Mouse (Mus musculus): Measurements from ENCODE around the gene Rpap3. TPM values are rescaled to one million over a fixed set of nuclear protein-coding genes. Genes with fewer than 3 reads are reported as not detected.

Rpap3 gene
- polyA plus RNA-seq, 1 experiment from 2014 or later, result 40.4 TPM

DNA sequence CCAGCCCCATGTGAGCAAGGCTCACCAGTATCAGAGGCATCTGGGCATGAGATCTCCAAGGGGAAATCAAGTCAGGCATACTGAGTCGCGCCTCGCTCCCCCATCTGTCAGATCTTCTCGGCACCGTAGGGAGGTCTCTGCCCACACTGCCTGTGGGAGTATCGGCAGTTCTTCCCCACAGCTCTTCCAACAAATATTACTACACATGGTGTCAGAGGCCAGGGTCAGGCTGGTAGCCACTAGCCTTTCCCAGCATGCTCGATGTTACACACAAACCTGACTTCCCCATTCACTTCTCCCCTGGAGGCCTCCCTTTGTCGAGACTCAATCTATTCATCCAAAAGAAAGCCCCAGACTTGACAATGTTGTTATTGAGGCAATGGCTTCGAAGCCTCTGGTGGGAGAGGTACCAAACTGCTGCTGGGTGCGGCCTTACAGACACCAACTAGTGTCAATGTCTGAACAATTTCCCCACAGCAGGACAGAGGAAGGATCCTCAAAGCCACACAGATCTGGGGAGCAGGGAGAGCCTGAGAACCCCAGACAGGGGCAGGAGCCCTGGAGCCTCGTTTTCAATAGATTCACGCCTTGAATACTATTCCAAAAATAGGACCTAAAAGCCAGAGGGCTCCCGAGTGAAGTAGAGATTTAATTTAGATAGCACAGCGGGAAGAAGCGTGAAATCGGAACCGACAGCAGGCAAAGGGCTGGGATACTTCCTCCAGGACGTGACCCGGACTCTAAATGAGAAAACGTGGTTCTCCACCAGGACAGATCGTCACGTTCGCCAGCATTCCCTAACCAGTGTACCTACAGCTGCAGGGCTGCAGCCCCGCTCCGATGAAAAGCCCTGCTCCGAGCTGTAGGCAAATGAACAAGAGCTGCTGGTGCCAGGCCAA lies 47.5 kb downstream of the Rpap3 start:
- peak; percentile 57 for DNase-seq (ENCODE audit: low spot score)
- no peaks in the 10 kb centered on the region for H3K36me3 ChIP-seq
- H3K27ac ChIP-seq (replicated peaks), result 0 out of 2 replicates have a peak overlapping the region, but pooled peaks have one; percentile 10

DNA sequence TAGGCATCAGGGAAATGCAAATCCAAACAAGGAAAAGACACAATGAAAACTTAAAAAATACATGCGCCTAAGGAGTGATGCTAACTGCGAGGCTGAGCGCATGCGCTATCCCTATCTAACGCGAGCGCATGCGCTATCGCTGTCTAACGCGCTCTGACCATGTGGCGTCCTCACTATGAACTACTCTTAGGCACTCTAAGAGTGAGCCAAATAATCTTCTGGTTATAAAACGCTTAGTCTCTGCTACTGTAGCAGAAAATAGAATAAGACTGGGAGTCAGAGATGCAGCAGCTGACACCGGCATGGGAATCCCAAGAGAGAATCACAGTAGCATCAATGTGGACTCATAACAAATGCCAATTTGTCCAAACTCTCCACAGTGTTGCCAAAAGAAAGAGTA lies 48.2 kb downstream of the Rpap3 start:
- H3K27me3 ChIP-seq (ENCODE audit: low read depth, poor library complexity, severe bottlenecking), result peaks cover 28% of the 10 kb centered on the region
- H3K9me3 ChIP-seq (replicated peaks), result no peaks in the 10 kb centered on the region
- H3K36me3 ChIP-seq, result no peaks in the 10 kb centered on the region
- 94% methylated on average over 14 of the region's 14 CpGs for WGBS
- no peak for DNase-seq (ENCODE audit: low spot score)
- H3K4me3 ChIP-seq, result no peak overlapping the region
- H3K4me1 ChIP-seq, result peaks cover 19% of the 10 kb centered on the region
- 0 out of 2 replicates have a peak overlapping the region, but pooled peaks have one; percentile 10 for H3K27ac ChIP-seq (replicated peaks)

More for the DNA sequence above, 47.5 kb downstream of the Rpap3 start:
- Histone ChIP-seq H3K9me3 (replicated peaks) (no peaks in the 10 kb centered on the region), H3K4me3 (no peak overlapping the region), H3K27me3 (ENCODE audit: low read depth, poor library complexity, severe bottlenecking) (peaks cover 28% of the 10 kb centered on the region), H3K4me1 (peaks cover 19% of the 10 kb centered on the region)
- 62% methylated on average over 26 of the region's 26 CpGs for WGBS

DNA sequence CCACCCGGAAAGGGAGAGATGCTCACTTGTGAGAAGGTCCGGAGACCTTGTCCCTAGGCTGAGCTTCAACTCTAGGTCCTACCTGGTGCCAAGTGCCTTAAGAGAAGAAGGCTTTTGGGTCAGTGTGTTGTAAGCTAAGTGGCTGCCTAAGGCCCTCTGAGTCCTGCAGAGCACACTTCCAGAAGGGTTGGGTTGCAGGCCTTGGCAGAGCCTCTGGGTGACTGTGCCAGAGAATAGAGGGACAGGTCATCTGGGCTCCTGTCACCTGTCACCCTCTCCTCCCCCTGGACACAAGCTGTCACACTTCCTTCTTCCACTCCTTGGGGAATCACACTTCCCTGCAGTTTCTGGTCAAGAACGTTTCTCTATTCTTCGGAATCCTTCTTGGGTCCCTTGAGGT lies 55.9 kb downstream of the Rpap3 start:
- H3K9me3 ChIP-seq (replicated peaks), result 0 out of 2 replicates have a peak, but pooled peaks cover 3% of the 10 kb centered on the region
- 80% methylated on average over 4 of the region's 4 CpGs for WGBS
- no peaks in the 10 kb centered on the region for H3K27me3 ChIP-seq (ENCODE audit: low read depth, poor library complexity, severe bottlenecking)
- no peak for DNase-seq (ENCODE audit: low spot score)
- H3K36me3 ChIP-seq, result no peaks in the 10 kb centered on the region
- H3K27ac ChIP-seq (replicated peaks), result no peak overlapping the region
- H3K4me1 ChIP-seq, result peaks cover 10% of the 10 kb centered on the region
- H3K4me3 ChIP-seq, result no peak overlapping the region

DNA sequence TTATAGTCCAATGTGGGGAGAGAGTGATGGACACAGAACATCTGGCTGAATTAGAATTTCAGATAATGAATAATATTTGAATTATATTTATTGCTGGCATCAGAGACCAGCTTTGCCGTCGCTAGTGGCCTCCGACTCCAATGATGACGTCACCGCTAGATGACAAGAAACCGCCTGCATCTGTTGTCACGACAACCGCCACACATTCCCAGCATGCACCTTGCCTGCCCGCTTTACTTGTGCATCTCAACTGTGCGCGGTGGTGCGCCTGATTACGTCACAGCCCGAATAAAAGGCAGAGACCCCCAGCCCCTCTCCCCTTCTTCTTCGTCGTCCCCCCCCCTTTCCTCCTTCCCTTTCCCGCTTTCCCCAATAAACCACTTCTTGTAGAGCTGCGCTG lies 57.4 kb downstream of the Rpap3 start:
- 81% methylated on average over 18 of the region's 18 CpGs for WGBS
- H3K4me1 ChIP-seq, result peaks cover 10% of the 10 kb centered on the region
- H3K9me3 ChIP-seq (replicated peaks), result 0 out of 2 replicates have a peak, but pooled peaks cover 3% of the 10 kb centered on the region
- no peaks in the 10 kb centered on the region for H3K36me3 ChIP-seq
- no peaks in the 10 kb centered on the region for H3K27me3 ChIP-seq (ENCODE audit: low read depth, poor library complexity, severe bottlenecking)
- DNase-seq (ENCODE audit: low spot score), result no peak
- no peak overlapping the region for H3K27ac ChIP-seq (replicated peaks)
- H3K4me3 ChIP-seq, result no peak overlapping the region

DNA sequence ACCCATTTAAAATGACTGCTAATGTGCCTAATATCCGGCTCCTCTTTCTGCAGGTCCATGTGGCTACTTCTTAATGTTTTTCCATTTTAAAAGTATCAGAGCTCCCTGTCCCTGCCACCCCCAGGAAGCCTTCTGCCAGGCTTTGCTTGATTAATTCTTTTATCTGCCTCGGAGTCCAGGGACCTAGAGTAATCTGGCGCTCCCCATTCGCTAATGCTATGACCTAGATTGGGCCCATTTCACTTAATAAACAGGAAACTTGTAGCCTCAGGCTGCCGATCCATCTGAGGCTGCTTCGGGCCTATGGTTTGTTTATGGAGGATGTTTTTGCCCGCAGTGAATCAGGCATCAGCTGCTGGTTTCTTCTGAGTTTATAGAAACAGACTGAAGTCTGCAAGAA lies 59.2 kb downstream of the Rpap3 start:
- WGBS, result 55% methylated on average over 7 of the region's 7 CpGs
- 0 out of 2 replicates have a peak, but pooled peaks cover 3% of the 10 kb centered on the region for H3K9me3 ChIP-seq (replicated peaks)
- H3K4me1 ChIP-seq, result peaks cover 10% of the 10 kb centered on the region
- H3K27me3 ChIP-seq (ENCODE audit: low read depth, poor library complexity, severe bottlenecking), result no peaks in the 10 kb centered on the region
- no peak overlapping the region for H3K27ac ChIP-seq (replicated peaks)
- DNase-seq (ENCODE audit: low spot score), result no peak
- no peaks in the 10 kb centered on the region for H3K36me3 ChIP-seq
- H3K4me3 ChIP-seq, result no peak overlapping the region

DNA sequence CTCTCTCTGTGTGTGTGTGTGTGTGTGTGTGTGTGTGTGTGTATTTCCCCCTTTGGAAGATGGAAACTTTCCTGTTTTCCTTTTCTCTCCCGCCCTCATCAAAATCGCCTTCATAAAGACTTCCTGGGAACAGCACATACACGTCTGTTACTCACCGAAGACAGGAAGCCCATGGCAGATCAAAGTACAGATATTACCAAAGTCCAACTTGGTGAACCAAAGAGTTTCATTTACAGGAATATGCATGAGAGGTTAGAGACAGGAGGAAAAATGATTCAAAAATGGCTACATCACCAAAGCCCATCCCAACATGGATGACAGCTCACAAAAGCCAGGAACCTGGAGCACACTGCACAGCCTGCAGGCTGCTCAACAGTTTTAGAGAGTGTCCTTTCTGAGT lies 61.6 kb downstream of the Rpap3 start:
- Histone ChIP-seq H3K36me3 (no peaks in the 10 kb centered on the region), H3K4me3 (no peak overlapping the region), H3K9me3 (replicated peaks) (0 out of 2 replicates have a peak, but pooled peaks cover 3% of the 10 kb centered on the region), H3K27ac (replicated peaks) (no peak overlapping the region), H3K4me1 (peaks cover 10% of the 10 kb centered on the region), H3K27me3 (ENCODE audit: low read depth, poor library complexity, severe bottlenecking) (no peaks in the 10 kb centered on the region)
- no peak for DNase-seq (ENCODE audit: low spot score)
- WGBS, result 96% methylated on average over 4 of the region's 4 CpGs

Other genes with a start within 250 kb of the Rpap3 start
- gene Endou, start 25.5 kb upstream of the Rpap3 start, polyA plus RNA-seq (2016; fragmentation: Nextera tagmentation; extraction: Ambion mirVana), result 0.12 and 0.26 TPM in 2 replicates
- gene Rapgef3, start 62.1 kb upstream of the Rpap3 start, polyA plus RNA-seq (2016; fragmentation: Nextera tagmentation; extraction: Ambion mirVana), result 5.3 and 6.0 TPM in 2 replicates
- 30.5 and 36.3 TPM in 2 replicates for gene Slc48a1, start 72.7 kb upstream of the Rpap3 start, polyA plus RNA-seq (2016; fragmentation: Nextera tagmentation; extraction: Ambion mirVana)
- gene Hdac7, start 138.7 kb upstream of the Rpap3 start, polyA plus RNA-seq (2016; fragmentation: Nextera tagmentation; extraction: Ambion mirVana), result 23.9 and 24.7 TPM in 2 replicates
- gene Vdr, start 204.8 kb upstream of the Rpap3 start, polyA plus RNA-seq (2016; fragmentation: Nextera tagmentation; extraction: Ambion mirVana), result 0.72 and 1.0 TPM in 2 replicates

Data from midbrain, embryonic 10.5 days (tissue).